Mouse (Mus musculus) stomach, embryonic 14.5 days (tissue): ENCODE data around the gene Zfp609. TPM values are rescaled to one million over a fixed set of nuclear protein-coding genes. Genes with fewer than 3 reads are reported as not detected.
A peak's percentile ranks its signal among the peaks of the same experiment; 100 is the strongest.

ENCODE experiments used
- ATAC-seq: fragments of 200-750 bp; cut with Nextera tagmentation; 2 replicates; pipeline ENCODE4 v1.8.0; 2017; ENCODE audit warnings: low read depth, moderate TSS enrichment; ENCODE audit not compliant: insufficient number of reproducible peaks, insufficient read depth, low FRiP score
- H3K27ac ChIP-seq: fragments of 300-500 bp; sonication (generic); 2 replicates; pipeline ENCODE4 v1.5.1; 2014; ENCODE audit warnings: mild to moderate bottlenecking, low read length, moderate library complexity, mixed read lengths
- H3K27me3 ChIP-seq: fragments of 300-500 bp; sonication (generic); 2 replicates; pipeline ENCODE4 v1.6.1; 2014; ENCODE audit warnings: low read length, control low read depth, mixed read lengths; ENCODE audit not compliant: control insufficient read depth, insufficient read depth
- H3K36me3 ChIP-seq: fragments of 300-500 bp; sonication (generic); 2 replicates; pipeline ENCODE4 v1.6.1; 2014; ENCODE audit warnings: mild to moderate bottlenecking, control low read depth, low read length, moderate library complexity, mixed read lengths; ENCODE audit not compliant: control insufficient read depth, insufficient read depth
- H3K4me1 ChIP-seq: fragments of 300-500 bp; sonication (generic); 2 replicates; pipeline ENCODE4 v1.6.1; 2014; ENCODE audit warnings: low read length, control low read depth, mixed read lengths; ENCODE audit not compliant: control insufficient read depth, insufficient read depth
- H3K4me2 ChIP-seq: fragments of 300-500 bp; sonication (generic); replicated peaks from 2 replicates; pipeline ENCODE4 v1.6.1; 2014; ENCODE audit warnings: low read depth, low read length, control low read depth
- H3K4me3 ChIP-seq: fragments of 300-500 bp; sonication (generic); 2 replicates; pipeline ENCODE4 v1.5.1; 2014; ENCODE audit warnings: low read depth, low read length, control low read depth
- H3K9ac ChIP-seq: fragments of 300-500 bp; sonication (generic); replicated peaks from 2 replicates; pipeline ENCODE4 v1.6.1; 2014; ENCODE audit warnings: low read depth, mild to moderate bottlenecking, control low read depth, low read length, moderate library complexity, mixed read lengths
- H3K9me3 ChIP-seq: fragments of 300-500 bp; sonication (generic); 2 replicates; pipeline ENCODE4 v1.6.1; 2016; ENCODE audit warnings: low read depth, low read length, control low read depth; ENCODE audit not compliant: control insufficient read depth
- WGBS: fragments of 180-500 bp; shearing (Covaris S2); extraction: QIAGEN DNeasy Blood & Tissue Kit; methylation state at CpG from one replicate; pipeline ENCODE4 v1.1.7; 2014; 5-methylcytosine and 5-hydroxymethylcytosine counted together
- polyA plus RNA-seq: library from polyadenylated mRNA; unstranded; fragments of >200 nt; fragmentation: Nextera tagmentation; extraction: Ambion mirVana; gene quantifications from 2 replicates; pipeline ENCODE4 v1.2.1, GENCODE M21; 2014

The Zfp609 gene
- polyA plus RNA-seq, 1 experiment from 2014 or later = 8.7 TPM

- no peak for ATAC-seq
- no peak overlapping the region for H3K4me3 ChIP-seq
- H3K9ac ChIP-seq = no peak overlapping the region
- no peaks in the 10 kb centered on the region for H3K9me3 ChIP-seq
- no peaks in the 10 kb centered on the region; the same call in 1 of the 2 replicates for H3K36me3 ChIP-seq
- no peak overlapping the region for H3K4me2 ChIP-seq
- no peak overlapping the region for H3K27ac ChIP-seq
- H3K27me3 ChIP-seq = no peaks in the 10 kb centered on the region
- H3K4me1 ChIP-seq = peaks cover 2% of the 10 kb centered on the region; the same call in 1 of the 2 replicates
These were observed 6.3 kb upstream of the Zfp609 start for GRCm38 (mm10) chr9:65833640-65834039.

- Histone ChIP-seq H3K4me1 (peaks cover 6% of the 10 kb centered on the region; the same call in 1 of the 2 replicates), H3K27me3 (no peaks in the 10 kb centered on the region), H3K9ac (no peak overlapping the region), H3K27ac (no peak overlapping the region), H3K9me3 (no peaks in the 10 kb centered on the region), H3K36me3 (no peaks in the 10 kb centered on the region; the same call in 1 of the 2 replicates), H3K4me2 (no peak overlapping the region), H3K4me3 (no peak overlapping the region)
- WGBS = 76% methylated on average over 2 of the region's 2 CpGs
- no peak for ATAC-seq
These were observed 5.9 kb upstream of the Zfp609 start for GRCm38 (mm10) chr9:65833230-65833629.

- 47% methylated on average over 2 of the region's 2 CpGs for WGBS
- no peak for ATAC-seq
- no peak overlapping the region for H3K9ac ChIP-seq
- H3K9me3 ChIP-seq = no peaks in the 10 kb centered on the region
- H3K4me3 ChIP-seq = no peak overlapping the region
- H3K36me3 ChIP-seq = no peaks in the 10 kb centered on the region; the same call in 1 of the 2 replicates
- no peak overlapping the region for H3K4me2 ChIP-seq
- H3K4me1 ChIP-seq = peaks cover 7% of the 10 kb centered on the region; the same call in 1 of the 2 replicates
- H3K27me3 ChIP-seq = no peaks in the 10 kb centered on the region
- peak overlapping the region; percentile 12; the same call in 1 of the 2 replicates for H3K27ac ChIP-seq
These were observed 4.7 kb upstream of the Zfp609 start for GRCm38 (mm10) chr9:65832041-65832440.

GRCm38 (mm10) chr9:65831164-65831563 is 3.8 kb upstream of the Zfp609 start:
- Histone ChIP-seq H3K9ac (no peak overlapping the region), H3K4me2 (no peak overlapping the region), H3K4me3 (no peak overlapping the region), H3K27ac (no peak overlapping the region), H3K9me3 (no peaks in the 10 kb centered on the region), H3K4me1 (peaks cover 8% of the 10 kb centered on the region), H3K27me3 (no peaks in the 10 kb centered on the region), H3K36me3 (no peaks in the 10 kb centered on the region; the same call in 1 of the 2 replicates)
- WGBS = 73% methylated on average over 4 of the region's 4 CpGs
- no peak for ATAC-seq

- no peaks in the 10 kb centered on the region for H3K27me3 ChIP-seq
- no peak overlapping the region for H3K27ac ChIP-seq
- peaks cover 16% of the 10 kb centered on the region for H3K4me1 ChIP-seq
- H3K9me3 ChIP-seq = no peaks in the 10 kb centered on the region
- no peak overlapping the region for H3K4me2 ChIP-seq
- no peak for ATAC-seq
- H3K4me3 ChIP-seq = no peak overlapping the region
- no peak overlapping the region for H3K9ac ChIP-seq
- H3K36me3 ChIP-seq = no peaks in the 10 kb centered on the region; the same call in 1 of the 2 replicates
- 83% methylated on average over 4 of the region's 4 CpGs for WGBS
These were observed 2.9 kb upstream of the Zfp609 start for GRCm38 (mm10) chr9:65830255-65830654.

GRCm38 (mm10) chr9:65829410-65829809 is 2.0 kb upstream of the Zfp609 start:
- 94% methylated on average over 1 of the region's 2 CpGs for WGBS
- Histone ChIP-seq H3K27me3 (no peaks in the 10 kb centered on the region), H3K4me2 (no peak overlapping the region), H3K9ac (no peak overlapping the region), H3K36me3 (no peaks in the 10 kb centered on the region; the same call in 1 of the 2 replicates), H3K27ac (no peak overlapping the region), H3K9me3 (no peaks in the 10 kb centered on the region), H3K4me1 (peaks cover 21% of the 10 kb centered on the region), H3K4me3 (no peak overlapping the region)
- no peak for ATAC-seq

GRCm38 (mm10) chr9:65828511-65828910 is 1.1 kb upstream of the Zfp609 start:
- Histone ChIP-seq H3K27ac (no peak overlapping the region), H3K27me3 (no peaks in the 10 kb centered on the region), H3K9me3 (no peaks in the 10 kb centered on the region), H3K9ac (0 out of 2 replicates have a peak overlapping the region, but pooled peaks have one; percentile 89), H3K4me2 (peak overlapping the region; percentile 56), H3K36me3 (no peaks in the 10 kb centered on the region; the same call in 1 of the 2 replicates), H3K4me1 (peaks cover 29% of the 10 kb centered on the region), H3K4me3 (peak overlapping the region; percentile 73)
- no peak for ATAC-seq
- 14% methylated on average over 3 of the region's 3 CpGs for WGBS

GRCm38 (mm10) chr9:65828016-65828403 is 646 bp upstream of the Zfp609 start:
- Histone ChIP-seq H3K4me3 (peak overlapping the region; percentile 73), H3K4me1 (peaks cover 31% of the 10 kb centered on the region), H3K36me3 (no peaks in the 10 kb centered on the region), H3K27ac (peak overlapping the region; percentile 98; the same call in 1 of the 2 replicates), H3K9ac (peak overlapping the region; percentile 89), H3K9me3 (no peaks in the 10 kb centered on the region), H3K4me2 (peak overlapping the region; percentile 56), H3K27me3 (no peaks in the 10 kb centered on the region)
- ATAC-seq = no peak
- 0% methylated on average over 13 of the region's 13 CpGs for WGBS
